Mouse (Mus musculus) olfactory bulb, adult 2 months (tissue): ENCODE data around the gene St6galnac3.

Experiments used
- CTCF ChIP-seq: fragments of 200-500 bp; IDR thresholded peaks from 2 replicates; pipeline ENCODE4 v1.5.1; 2012; ENCODE audit warnings: low read depth, mild to moderate bottlenecking, low read length, moderate library complexity; ENCODE audit not compliant: insufficient read depth
- POLR2A ChIP-seq: fragments of 200-500 bp; IDR thresholded peaks from 2 replicates; pipeline ENCODE4 v1.6.1; 2012; ENCODE audit warnings: mild to moderate bottlenecking, low read depth, low read length, moderate library complexity; ENCODE audit not compliant: insufficient read depth

GRCm38 (mm10) chr3:153684909-153685308, 40.1 kb downstream of the St6galnac3 start:
- TF ChIP-seq POLR2A (no peak), CTCF (no peak)
